Mouse (Mus musculus): Measurements from ENCODE around the gene Tspyl4.

DNA sequence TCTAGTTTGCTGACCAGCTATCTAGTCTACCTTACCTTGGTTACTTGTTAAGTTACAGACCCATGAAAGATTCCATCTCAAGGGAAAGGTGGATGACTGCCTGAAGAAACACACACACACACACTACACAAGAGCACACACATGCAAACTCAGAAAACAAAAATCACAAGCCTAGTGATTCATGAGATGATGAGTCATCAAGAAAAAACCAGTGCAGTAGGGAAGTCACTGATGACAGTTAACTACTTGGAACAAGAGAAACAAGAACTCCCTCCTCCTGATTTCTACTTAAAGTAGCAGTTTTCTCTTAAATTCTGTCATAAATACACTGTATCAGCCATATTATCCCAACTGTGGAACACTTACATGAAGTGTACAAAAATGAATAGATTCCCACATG lies 9.8 kb downstream of the Tspyl4 start:
- TF ChIP-seq CTCF (IDR thresholded peaks at IDR 0.05; ENCODE audit: borderline replicate concordance, control insufficient read depth, extremely low read depth, insufficient read depth, low read length, poor library complexity) (no peak), POLR2A (IDR thresholded peaks at IDR 0.05; ENCODE audit: control insufficient read depth, extremely low read depth, insufficient read depth, low read length, poor library complexity) (no peak)

Data from thymus, adult 2 months (tissue).